Mouse (Mus musculus) layer of hippocampus, adult 9-10 months (tissue): ENCODE results near the gene Gm49333.
"Not testable (repeated sequence)": the region's sequence is repeated elsewhere in the genome, so short reads cannot be mapped to it uniquely, and the experiment has no call there.

Experiments
- DNase-seq: peaks from one replicate; pipeline ENCODE4 v3.0.0; 2022; ENCODE audit warnings: low spot score

Gm49333 gene

DNA sequence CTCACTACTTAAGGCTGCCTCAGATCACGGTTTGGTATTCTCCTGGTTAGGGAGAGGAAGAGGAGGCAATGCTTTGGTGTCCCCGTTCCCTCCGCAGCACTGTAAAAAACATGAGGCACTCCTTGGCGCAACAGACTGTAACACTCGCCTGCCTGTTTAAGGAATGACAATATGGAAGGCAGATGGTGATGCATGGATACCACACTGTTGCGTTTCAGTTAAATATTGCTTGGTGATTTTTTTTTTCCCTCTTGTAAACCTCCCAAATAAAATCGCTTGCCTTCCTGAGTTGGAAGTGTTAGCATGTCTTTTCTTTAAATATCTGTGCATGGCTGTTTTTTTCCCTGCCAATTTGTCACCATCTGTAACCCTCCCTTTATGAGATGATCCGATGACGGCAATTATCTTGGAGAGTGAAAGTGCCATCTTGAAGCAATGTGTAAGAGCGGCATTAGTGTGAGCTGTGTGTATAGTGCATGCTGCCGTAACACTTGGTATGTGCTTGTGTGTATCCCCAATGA lies 17.5 kb downstream of the Gm49333 start:
- no peak for DNase-seq

DNA sequence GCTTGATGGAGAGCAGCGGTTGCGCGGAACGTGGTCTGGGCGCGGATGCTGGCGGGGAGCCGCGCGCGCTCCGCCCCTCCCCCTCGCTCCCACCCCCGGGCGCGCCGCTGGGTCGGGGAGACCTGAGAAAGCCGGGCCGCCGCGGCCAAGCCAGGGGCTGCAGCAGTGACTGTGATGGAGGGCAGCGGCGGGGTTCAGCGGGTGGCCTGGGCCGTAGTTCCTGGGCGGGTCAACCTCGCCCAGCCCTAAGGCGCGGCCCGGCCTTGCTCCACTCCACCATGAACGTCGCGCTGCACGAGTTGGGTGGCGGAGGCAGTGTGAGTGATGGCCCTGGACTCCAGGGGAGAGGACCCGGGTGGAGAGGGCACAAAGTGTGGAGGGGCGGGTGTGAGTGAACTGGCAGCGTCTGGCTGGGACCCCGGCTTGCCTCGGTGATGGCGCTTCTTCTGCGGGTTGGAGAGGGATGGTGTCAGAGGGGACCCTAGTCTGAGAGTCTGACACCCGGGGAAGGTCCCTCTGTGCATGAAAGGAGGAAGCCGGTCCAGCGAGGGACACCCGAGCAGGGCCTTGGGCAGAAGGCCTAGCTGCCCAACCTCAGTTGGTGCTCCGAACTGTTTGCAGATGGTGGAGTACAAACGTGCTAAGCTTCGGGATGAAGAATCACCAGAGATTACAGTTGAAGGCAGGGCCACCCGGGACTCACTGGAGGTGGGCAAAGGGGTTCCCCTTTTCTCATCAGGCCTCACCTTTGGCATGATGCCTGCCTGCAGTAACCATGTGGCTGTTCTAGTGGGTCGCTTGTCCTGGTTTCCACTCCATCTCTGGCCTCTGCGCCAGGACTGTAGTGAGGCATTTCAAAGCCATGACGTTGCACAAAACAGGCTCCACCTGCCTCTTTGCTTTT lies 18.6 kb downstream of the Gm49333 start, which contains the start of gene Ece2:
Gene Ece2 (plus strand): TSS at position 98 of the 904 bp plus-strand sequence.
- DNase-seq, result no peak

DNA sequence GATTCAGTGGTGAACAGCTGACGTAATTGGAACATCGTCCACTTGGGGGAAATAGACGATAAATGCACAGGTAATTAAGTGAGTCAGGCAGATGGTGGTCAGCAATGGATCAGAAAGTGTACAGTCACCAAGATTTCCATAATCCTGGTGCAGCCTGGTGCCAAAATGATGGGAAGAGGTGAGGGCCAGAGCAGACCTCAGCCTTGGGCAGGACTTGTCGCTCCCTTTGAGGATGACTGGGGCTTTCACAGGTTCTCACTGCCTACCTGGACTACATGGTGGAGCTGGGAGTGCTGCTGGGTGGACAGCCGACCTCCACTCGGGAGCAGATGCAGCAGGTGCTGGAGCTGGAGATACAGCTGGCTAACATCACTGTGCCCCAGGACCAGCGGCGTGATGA lies 26.0 kb downstream of the Gm49333 start:
- no peak for DNase-seq

DNA sequence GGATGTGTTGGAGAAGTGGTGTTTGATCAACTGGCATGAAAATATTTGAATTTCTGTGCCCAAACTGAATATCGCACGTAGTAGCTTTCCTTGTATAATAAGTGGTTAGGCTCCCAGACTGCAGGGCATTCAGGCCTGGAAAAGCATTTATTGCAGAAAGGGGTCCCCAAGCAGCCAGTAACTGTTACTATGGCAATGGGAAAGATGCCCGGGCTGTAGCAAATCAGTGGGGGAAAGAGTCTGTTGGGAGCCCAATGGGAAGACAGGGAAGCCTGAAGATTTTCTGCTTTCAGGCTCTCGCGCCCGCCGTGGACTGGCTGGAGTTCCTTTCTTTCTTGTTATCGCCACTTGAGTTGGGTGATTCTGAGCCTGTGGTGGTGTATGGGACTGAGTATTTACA lies 27.0 kb downstream of the Gm49333 start:
- DNase-seq, result no peak

DNA sequence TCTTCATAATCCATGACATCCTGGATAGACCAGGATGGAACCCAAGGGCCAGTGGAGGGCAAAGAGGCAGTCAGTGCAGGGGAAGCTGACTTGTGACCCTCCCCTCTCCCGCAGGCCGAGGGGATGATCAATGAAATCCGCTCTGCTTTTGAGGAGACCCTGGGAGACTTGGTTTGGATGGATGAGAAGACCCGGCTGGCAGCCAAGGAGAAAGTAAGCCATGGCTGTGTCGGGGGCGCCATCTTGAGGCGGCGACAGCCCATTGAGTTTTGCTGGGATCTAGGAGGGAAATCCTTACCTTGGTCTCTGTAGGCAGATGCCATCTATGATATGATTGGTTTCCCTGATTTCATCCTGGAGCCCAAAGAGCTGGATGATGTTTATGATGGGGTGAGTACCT lies 30.8 kb downstream of the Gm49333 start:
- DNase-seq, result peak; percentile 47

DNA sequence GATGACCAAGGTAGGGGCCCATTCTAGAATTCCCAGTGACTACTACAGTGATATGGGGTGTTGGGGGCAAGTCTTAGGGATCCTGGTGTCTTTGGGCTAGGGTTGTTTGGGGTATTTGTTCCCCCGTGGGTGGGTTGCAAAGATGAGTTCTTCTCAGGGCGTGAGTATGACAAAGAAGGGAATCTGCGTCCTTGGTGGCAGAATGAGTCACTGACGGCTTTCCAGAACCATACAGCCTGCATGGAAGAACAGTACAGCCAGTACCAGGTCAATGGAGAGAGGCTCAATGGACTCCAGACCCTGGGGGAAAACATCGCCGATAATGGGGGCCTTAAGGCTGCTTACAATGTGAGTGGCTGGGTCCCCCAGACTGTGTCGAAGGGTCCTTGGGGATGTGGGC lies 32.5 kb downstream of the Gm49333 start:
- no peak for DNase-seq

DNA sequence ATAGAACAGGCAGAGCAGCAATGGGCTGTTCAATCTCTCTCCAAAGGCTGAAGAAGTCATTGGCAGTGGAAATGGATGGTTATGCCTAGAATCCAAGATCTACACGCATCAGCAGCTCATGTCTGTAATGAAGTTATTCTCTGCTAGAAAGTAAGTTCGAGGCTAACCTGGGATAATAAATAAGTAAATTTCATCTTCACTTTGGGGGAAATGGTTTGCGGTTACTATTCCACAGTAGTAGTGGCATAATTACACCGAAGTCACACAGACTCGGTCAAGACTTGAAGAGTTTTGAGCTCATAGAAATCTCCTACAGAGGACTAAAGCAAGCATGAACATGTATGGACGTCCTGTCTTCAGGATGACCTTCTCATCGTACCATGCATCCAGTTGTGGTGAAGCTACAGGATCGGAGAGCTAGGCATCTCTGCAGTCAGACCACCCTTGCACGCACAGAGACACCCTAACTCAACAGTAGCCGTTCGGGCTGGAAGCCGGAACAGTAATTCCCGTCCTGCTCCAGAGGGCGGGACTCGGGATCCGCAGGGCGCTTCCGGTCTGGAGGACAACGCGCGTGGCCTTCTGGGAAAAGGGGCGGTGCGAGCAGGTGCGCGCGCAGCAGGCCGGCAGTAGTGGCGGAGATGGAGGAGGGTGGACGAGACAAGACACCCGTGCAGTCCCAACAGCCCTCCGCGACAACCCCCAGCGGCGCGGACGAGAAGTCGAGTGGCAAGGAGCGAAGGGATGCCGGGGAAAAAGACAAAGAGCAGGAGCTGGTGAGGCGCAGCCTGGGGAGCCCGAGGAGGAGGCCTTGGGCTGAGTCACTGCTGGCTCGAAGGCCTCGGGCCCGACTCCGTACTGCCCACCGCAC lies 39.9 kb downstream of the Gm49333 start, which contains the start of gene Psmd2:
Gene Psmd2 (plus strand): TSS at position 577 of the 871 bp plus-strand sequence.
- DNase-seq, result peak; percentile 84

DNA sequence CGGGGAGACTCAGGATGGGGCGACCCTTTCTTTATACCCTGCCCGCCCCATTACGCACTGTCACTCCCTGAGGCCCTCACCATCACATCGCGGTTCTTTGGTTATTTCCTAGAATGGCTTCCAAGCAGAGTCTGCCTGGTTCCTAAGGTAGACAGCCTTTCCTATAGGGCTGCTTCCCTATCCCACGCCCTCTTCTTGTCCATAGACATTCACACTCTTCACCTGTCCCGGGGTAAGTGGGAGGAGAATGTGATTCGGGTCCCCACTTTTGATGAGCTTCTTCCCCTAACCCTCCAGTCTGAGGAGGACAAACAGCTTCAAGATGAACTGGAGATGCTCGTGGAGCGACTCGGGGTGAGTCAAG lies 40.5 kb downstream of the Gm49333 start:
- no peak for DNase-seq

DNA sequence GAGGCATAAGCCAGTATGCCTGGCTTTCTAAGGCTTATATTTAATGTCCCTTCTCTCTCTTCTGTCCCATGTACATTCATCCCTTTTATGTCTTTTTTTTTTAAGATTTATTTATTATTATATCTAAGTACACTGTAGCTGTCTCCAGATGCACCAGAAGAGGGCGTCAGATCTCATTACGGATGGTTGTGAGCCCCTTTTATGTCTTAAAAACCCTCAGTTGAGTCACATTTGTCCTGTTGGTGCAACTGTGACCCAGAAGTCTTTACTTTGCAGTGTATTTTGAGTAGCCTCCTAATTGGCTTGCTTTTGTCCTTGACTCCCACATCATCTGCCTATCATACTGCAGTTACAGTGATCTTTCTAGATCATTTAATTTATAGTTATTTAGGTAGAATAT lies 41.9 kb downstream of the Gm49333 start:
- no peak for DNase-seq

DNA sequence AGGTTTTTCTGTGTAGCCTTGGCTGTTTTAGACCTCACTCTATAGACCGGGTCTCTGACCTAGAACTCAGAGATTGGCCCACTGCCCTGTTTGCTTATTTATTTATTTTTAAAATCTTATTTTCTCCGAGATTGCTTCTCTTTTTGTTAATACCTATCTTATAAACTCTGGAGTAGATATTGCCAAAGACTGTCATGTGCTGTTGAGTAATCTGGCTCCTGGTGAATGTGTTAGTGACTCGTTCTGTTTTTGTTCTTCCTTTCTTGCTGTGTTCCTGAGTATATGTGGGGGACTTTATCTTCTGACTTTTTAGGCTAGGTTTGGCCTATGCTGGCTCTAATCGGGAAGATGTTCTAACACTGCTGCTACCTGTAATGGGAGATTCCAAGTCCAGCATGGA lies 46.3 kb downstream of the Gm49333 start:
- DNase-seq, result no peak

DNA sequence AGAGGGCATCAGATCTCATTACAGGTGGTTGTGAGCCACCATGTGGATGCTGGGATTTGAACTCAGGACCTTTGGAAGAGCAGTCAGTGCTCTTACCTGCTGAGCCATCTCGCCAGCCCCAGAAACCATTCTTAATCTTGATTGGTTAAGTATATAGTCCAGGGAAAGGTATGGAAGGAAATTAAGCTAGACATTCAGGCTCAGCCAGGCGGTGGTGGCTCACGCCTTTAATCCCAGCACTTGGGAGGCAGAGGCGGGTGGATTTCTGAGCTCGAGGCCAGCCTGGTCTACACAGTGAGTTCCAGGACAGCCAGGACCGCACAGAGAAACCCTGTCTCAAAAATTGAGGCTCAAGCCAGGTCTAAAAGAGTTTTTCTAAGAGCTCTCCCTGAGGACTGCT lies 56.6 kb downstream of the Gm49333 start, which contains the start of gene Eif4g1:
Gene Eif4g1 (plus strand): TSS at position 301 of the 400 bp plus-strand sequence.
- not testable (repeated sequence) for DNase-seq

DNA sequence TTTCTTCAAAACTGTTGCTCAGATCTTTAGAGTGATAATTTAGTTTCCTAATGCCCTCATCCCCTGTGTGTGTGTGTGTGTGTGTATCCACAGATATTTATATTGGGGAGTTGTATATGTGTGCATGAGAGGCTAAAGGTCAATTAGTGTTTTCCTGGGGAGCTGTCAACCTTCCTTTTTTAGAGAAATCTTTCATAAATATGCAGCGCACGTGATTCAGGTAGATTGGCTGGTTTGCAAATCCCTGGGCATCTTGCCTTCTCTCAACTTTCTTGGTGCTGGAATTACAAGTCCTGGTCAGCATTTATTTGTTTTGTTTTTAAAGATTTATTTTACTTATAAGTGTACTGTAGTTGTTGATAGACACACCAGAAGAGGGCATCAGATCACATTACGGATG lies 58.9 kb downstream of the Gm49333 start:
- no peak for DNase-seq

DNA sequence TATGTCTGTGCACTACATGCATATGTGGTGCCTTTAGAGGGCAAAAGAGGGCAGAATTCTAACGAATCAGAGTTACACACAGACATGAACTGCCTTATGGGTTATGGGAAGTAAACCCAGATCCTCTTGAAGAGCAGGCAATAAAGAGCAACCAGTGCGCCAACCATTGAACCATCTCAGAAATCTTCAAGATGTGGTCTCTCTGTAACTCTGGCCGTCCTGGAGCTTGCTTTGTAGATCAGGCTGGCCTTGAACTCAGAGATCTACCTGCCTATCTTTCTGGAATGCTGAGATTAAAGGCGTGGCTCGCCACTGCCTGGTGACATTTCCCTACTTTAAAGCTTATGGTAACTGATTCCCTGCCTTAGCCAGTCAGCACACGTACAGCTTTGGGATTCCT lies 60.5 kb downstream of the Gm49333 start:
- DNase-seq, result no peak

DNA sequence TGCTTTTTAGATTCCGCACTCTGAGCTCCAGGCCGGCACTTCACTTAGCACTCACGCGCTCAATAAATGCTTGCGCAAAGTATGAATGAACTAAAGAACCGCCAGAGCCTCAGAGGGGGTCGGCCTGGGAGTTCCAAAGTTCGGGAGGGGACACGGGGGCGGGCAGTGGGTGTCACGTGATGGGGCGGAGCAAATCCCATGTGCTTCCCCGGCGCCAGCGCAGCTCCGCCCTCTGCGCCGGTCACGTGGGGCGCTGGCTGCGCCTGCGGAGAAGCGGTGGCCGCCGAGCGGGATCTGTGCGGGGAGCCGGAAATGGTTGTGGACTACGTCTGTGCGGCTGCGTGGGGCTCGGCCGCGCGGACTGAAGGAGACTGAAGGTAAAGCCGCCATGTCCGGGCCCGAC lies 61.1 kb downstream of the Gm49333 start:
- DNase-seq, result peak; percentile 75

DNA sequence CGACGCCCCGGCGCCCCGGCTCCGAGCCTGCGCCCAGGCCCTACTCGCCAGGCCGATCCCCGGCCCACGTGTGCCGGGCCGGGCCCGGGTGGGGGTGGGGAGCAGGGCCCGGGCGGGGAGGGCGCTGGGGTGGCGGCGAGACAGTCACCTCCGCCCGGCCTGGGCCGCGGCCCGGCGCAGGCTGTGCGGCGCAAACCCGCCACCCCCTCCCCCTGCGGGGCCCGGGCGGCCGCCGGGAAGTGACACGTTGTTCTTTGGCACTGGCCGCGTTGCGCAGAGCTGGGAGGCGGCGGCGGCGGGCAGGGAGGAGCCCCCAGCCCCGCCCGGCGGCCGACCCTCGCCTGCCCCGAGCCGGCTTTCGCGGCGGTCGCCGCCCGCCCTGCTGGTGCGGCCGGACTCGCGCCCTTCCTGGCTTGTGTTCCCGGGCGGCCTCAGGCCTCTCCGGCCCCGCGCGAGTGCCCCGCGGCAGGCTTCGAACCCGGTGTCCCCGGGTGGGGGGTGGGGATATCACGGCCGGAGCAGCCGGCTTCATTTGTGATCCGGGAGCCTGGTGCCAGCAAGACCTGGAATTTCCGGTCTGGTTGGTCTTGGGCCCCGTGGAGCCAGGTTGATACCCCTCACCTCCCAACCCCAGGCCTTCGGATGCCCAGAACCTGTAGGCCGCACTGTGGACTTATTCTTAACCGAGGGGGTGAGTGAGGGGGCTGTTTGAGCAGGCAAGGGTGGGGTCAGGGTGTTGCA lies 61.7 kb downstream of the Gm49333 start:
- DNase-seq, result no peak

DNA sequence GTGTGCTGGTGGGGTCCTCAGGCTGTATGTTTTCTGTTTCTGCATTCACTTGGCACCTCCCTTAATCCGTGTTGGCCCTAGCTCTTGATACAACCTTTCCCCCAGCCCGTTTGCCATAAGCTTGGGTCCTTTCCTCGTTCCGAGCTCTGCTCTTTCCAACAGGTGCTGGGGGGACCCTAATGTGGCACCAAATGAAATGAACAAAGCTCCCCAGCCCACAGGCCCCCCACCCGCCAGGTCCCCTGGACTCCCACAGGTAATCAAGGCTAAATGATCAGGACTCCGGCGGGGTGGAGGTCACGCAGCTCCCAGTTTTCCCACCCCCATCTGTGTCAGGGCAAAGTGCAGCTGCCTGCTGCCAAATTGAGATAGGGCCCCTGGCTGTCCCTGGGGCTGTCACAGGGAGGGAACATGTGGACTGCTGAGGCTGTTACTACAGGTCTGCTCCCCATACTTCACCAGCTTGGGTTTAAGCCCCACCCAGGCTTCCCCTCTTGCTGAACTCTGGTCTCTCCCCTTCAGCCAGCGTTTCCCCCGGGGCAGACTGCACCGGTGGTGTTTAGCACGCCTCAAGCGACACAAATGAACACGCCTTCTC lies 62.4 kb downstream of the Gm49333 start:
- DNase-seq, result no peak

DNA sequence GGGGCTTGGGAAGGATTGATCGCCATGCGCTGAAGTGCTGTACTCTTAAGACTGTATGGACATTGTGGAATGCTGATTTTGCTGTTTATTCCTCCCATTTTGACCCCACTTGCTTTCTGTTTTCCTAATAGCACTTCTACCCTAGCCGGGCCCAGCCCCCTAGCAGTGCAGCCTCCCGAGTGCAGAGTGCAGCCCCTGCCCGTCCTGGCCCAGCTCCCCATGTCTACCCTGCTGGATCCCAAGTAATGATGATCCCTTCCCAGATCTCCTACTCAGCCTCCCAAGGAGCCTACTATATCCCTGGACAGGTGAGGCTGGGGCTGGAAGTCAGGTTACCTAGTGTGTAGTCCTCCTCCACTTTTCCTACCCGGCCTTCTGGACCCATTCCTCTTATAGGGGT lies 63.8 kb downstream of the Gm49333 start:
- DNase-seq, result no peak

DNA sequence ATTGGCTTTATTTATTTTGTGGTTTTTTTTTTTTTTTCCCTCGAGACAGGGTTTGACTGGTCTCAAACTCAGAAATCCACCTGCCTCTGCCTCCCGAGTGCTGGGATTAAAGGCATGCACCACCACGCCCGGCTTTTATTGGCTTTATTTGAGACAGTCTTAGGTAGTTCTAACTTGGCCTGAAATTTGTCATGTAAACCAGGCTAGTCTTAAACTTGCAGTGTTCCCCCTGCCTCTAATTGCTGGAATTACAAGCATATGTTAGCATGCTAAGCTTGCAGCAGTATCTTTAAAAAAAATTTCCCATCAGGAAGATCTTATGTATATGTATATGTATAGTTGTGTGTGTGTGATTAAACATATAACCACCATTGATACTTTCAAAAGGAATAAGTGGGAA lies 65.3 kb downstream of the Gm49333 start:
- DNase-seq, result no peak

DNA sequence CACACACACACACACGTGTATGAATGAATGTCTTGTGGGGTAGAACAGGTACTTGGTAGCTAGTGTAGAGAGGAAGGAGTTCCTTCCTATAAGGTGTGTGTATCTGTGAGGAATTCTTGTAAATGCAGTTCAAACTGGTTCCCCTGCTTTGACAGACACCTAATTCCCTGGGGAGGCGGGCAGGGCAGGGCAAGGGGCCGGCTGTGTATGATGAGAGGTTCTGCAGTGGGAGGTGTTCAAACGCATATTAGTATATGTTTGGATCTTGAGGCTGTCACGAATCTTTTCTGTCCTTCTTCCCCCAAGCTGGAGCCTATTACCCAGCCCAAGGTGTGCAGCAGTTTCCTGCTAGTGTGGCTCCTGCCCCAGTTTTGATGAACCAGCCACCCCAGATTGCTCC lies 66.0 kb downstream of the Gm49333 start:
- DNase-seq, result no peak

DNA sequence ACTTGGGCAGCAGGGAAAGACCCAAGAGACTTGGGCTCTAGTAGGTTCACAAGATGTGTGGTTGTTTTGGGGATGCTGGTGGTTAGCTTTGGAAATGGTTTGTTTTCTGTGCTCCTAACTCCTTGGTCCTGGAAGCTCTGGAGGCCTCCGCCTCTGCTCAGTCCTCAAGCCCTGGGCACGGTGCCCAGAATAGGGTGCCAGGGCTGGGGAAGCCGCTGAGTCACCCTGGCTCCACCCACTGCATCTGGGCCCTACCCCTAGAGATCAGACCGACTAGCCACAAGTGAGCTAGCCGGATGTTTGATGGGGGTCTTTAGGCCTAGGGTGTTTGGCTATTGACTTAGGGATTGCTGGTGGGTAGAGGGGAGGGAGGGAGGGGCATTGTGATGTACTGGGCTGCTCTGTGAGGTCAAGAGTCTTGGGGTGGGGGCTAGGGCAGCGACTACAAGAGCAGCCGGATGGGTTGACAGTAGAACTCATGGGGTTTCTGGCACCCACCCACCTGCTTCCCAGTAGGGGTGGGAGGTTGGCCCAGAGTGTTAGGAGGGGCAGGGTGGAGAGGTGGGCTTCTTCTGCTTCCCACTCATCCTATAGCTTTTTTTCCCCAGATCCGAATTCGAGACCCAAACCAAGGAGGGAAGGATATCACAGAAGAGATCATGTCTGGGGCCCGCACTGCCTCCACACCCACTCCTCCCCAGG lies 66.7 kb downstream of the Gm49333 start:
- DNase-seq, result no peak

DNA sequence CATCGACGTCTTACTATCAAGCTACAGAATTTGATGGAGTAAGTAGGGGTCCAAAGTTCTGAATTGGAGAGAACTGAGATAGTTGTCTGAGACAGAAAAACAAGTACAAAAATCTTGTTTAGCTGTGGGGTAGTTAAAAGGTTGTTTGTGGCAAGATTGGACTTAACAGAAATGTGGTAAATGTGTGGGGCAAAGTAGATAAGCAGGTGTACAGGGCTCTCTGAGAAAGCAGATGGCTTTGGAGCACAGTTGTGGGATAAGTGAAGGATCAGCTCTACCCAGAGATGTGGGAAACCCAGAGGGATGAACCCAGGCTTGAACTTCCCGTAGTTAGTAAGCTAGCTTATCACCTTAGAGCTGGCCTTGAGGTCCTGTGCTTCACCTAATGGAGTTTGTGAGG lies 79.4 kb downstream of the Gm49333 start:
- DNase-seq, result no peak
